Mouse (Mus musculus) adrenal gland, adult (tissue): ENCODE results near the gene Gm2056.
"Not testable (repeated sequence)": the region's sequence is repeated elsewhere in the genome, so short reads cannot be mapped to it uniquely, and the experiment has no call there.

ENCODE experiments used
- DNase-seq, 2 experiments: peaks; one replicate each; pipeline ENCODE4 v3.0.0; 2022 to 2023; ENCODE audit warnings: low spot score in 1 of 2; ENCODE audit not compliant: inconsistent age in 2 of 2

Gene Gm2056

GRCm38 (mm10) chr12:88026704-88027103 lies at the start of gene Gm2056:
Gene Gm2056, plus strand, starts transcription at chr12:88027004.
- not testable (repeated sequence) for DNase-seq

GRCm38 (mm10) chr12:87984000-87984399 lies 42.8 kb upstream of the Gm2056 start:
- DNase-seq: peak in 1 of 2 experiments; percentile 19

- not testable (repeated sequence) for DNase-seq
Measured at GRCm38 (mm10) chr12:88004118-88004517, 22.7 kb upstream of the Gm2056 start.

GRCm38 (mm10) chr12:88011548-88011947 lies 15.3 kb upstream of the Gm2056 start, which contains the start of gene Gm2075:
Gene Gm2075, plus strand, starts transcription at chr12:88011848.
- DNase-seq: not testable (repeated sequence)

- not testable (repeated sequence) for DNase-seq
Measured at GRCm38 (mm10) chr12:88018671-88019070, 8.1 kb upstream of the Gm2056 start, which contains the start of gene Gm6803. Gene Gm6803, minus strand, starts transcription at chr12:88018771.

- not testable (repeated sequence) for DNase-seq
Measured at GRCm38 (mm10) chr12:88032250-88032649, 5.4 kb downstream of the Gm2056 start.

- peak in 1 of 2 experiments; percentile 42 for DNase-seq
Measured at GRCm38 (mm10) chr12:88039062-88039461, 12.3 kb downstream of the Gm2056 start.

- not testable (repeated sequence) for DNase-seq
Measured at GRCm38 (mm10) chr12:88039703-88040102, 12.9 kb downstream of the Gm2056 start.

- DNase-seq: not testable (repeated sequence)
Measured at GRCm38 (mm10) chr12:88045226-88045625, 18.4 kb downstream of the Gm2056 start.
